Mouse (Mus musculus): ENCODE results near the gene Mier3. TPM values are rescaled to one million over a fixed set of nuclear protein-coding genes. Genes with fewer than 3 reads are reported as not detected.

Mier3 gene
- total and polyA plus RNA-seq, 2 experiments from 2014 or later: 7.6 to 11.6 TPM

DNA sequence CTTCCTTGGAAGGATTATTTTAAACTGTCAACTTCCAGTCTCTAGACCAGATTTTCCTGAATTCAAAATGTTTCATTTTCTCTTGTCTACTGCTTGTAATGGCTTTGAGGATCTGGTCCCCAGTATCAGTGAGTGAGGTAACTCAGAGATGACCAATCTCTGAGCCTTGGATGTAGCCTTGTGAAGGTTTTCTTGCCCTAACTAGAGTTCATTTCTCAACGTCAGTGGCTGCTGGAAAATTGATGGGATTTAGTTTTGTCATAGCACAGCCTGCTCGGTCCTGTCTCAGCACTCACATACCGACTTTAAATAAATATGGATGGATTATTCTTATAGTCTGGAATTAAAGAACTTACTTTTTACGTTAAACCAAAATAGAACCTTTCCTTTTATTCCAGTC is 29.8 kb downstream of the Mier3 start:
- Histone ChIP-seq H3K27me3 (ENCODE audit: control insufficient read depth, insufficient read depth, low read length) (no peaks in the 10 kb centered on the region), H3K27ac (ENCODE audit: low read depth) (no peak overlapping the region), H3K9me3 (replicated peaks; ENCODE audit: control insufficient read depth, low read length) (no peaks in the 10 kb centered on the region), H3K4me1 (ENCODE audit: control insufficient read depth, insufficient read depth) (no peaks in the 10 kb centered on the region), H3K4me3 (ENCODE audit: low read depth, low read length) (no peak overlapping the region), H3K36me3 (replicated peaks; ENCODE audit: control insufficient read depth, insufficient read depth, low read length) (peaks cover 96% of the 10 kb centered on the region), H3K4me2 (ENCODE audit: low read depth, low read length) (no peak overlapping the region), H3K9ac (replicated peaks; ENCODE audit: low read depth, low read length) (no peak overlapping the region)
- DNase-seq (ENCODE audit: low spot score) (no peak), ATAC-seq (ENCODE audit: insufficient read depth, low read depth) (no peak)
- WGBS: 91% methylated on average over 4 of the region's 4 CpGs
- no peak for TF ChIP-seq EP300 (IDR thresholded peaks at IDR 0.05; ENCODE audit: low read depth)
- TF ChIP-seq CTCF (IDR thresholded peaks at IDR 0.05; ENCODE audit: low read depth): no peak

DNA sequence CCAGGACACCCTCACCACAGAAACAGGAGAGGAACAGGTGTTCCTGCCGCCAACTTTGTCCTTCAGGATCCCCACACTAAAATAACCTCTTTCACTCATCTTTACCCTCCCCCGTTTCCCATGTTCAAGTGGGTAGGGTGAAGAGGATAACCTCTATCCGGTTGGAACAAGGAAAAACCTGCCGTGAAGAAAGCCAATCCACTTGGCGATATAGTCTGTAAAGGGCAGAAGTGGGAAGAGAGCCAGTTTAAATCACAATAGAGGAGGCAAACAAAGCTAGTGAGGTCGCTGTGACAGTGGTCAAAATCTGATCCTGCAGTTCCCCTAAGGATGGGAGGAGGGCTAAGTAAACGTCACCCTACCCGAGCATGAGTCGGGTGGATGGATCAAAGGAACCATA is 38.9 kb downstream of the Mier3 start:
- peak; percentile 8 for DNase-seq (ENCODE audit: low spot score)
- no peak for ATAC-seq (ENCODE audit: insufficient read depth, low read depth)
- Histone ChIP-seq H3K4me3 (ENCODE audit: low read depth, low read length) (no peak overlapping the region), H3K4me1 (ENCODE audit: control insufficient read depth, insufficient read depth) (peaks cover 5% of the 10 kb centered on the region), H3K27ac (ENCODE audit: low read depth) (no peak overlapping the region), H3K36me3 (replicated peaks; ENCODE audit: control insufficient read depth, insufficient read depth, low read length) (peaks cover 27% of the 10 kb centered on the region), H3K27me3 (ENCODE audit: control insufficient read depth, insufficient read depth, low read length) (no peaks in the 10 kb centered on the region), H3K9me3 (replicated peaks; ENCODE audit: control insufficient read depth, low read length) (no peaks in the 10 kb centered on the region), H3K9ac (replicated peaks; ENCODE audit: low read depth, low read length) (no peak overlapping the region), H3K4me2 (ENCODE audit: low read depth, low read length) (no peak overlapping the region)
- 46% methylated on average over 9 of the region's 9 CpGs for WGBS
- no peak for TF ChIP-seq CTCF (IDR thresholded peaks at IDR 0.05; ENCODE audit: low read depth)
- TF ChIP-seq EP300 (IDR thresholded peaks at IDR 0.05; ENCODE audit: low read depth): no peak

GRCm38 (mm10) chr13:111724811-111725164 is 44.0 kb downstream of the Mier3 start:
- peaks cover 9% of the 10 kb centered on the region for H3K9me3 ChIP-seq (replicated peaks; ENCODE audit: control insufficient read depth, low read length)
- under 1% methylated on average over 18 of the region's 18 CpGs for WGBS
- H3K4me2 ChIP-seq (ENCODE audit: low read depth, low read length): peak overlapping the region; percentile 85
- TF ChIP-seq CTCF (IDR thresholded peaks at IDR 0.05; ENCODE audit: low read depth) (no peak), EP300 (IDR thresholded peaks at IDR 0.05; ENCODE audit: low read depth) (no peak)
- H3K36me3 ChIP-seq (replicated peaks; ENCODE audit: control insufficient read depth, insufficient read depth, low read length): no peaks in the 10 kb centered on the region
- H3K27ac ChIP-seq (ENCODE audit: low read depth): peak overlapping the region; percentile 95
- H3K4me3 ChIP-seq (ENCODE audit: low read depth, low read length): peak overlapping the region; percentile 82
- DNase-seq (ENCODE audit: low spot score) (no peak), ATAC-seq (ENCODE audit: insufficient read depth, low read depth) (no peak)
- H3K27me3 ChIP-seq (ENCODE audit: control insufficient read depth, insufficient read depth, low read length): no peaks in the 10 kb centered on the region
- peak overlapping the region; percentile 70 for H3K9ac ChIP-seq (replicated peaks; ENCODE audit: low read depth, low read length)
- peaks cover 9% of the 10 kb centered on the region for H3K4me1 ChIP-seq (ENCODE audit: control insufficient read depth, insufficient read depth)

DNA sequence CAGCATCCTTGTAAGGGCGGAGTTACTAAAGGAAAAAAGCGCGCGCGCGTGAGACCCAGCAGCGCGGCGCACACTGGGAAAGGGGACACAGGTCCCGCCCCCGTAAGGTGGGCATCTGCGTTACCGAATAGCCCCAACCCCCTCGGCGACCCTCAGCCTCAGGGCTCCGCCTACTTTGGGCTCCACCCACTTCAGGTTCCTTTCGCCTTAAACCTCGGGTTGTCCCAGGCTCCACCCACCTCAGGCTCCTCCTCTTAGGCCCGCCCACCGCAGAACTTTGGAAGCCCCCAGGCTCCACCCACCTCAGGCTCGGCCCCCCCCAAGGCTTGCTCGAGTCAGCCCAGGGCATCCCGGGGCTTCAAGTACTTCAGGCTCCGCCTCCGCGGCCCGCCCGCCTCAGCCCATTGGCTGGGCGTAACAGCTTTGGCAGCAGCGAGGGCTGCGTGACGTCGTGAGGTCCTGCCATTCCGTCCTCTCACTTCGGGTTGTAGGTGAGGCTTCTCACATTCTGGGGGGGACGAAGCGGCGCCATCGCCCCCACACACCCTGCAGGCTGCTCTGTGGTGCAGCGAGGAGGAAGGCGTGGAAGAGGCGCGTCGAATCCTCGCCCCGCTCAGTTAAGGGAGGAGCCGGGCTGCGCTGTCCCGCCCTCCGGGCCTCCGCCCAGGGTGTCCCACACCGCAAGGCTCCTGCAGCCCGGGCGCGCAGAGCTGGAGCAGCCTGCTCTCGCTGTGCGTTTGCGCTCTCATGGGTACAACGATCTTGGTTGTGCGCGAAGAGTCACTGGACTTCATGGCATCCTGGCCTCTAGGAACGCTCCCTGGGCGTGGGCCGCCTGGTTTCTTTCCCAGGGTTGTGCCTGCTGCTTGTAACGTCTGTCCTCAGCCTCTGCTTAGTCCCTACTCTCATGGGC is 44.6 kb downstream of the Mier3 start:
- under 1% methylated on average over 65 of the region's 65 CpGs for WGBS
- Histone ChIP-seq H3K4me3 (ENCODE audit: low read depth, low read length) (peak overlapping the region; percentile 82), H3K9ac (replicated peaks; ENCODE audit: low read depth, low read length) (peak overlapping the region; percentile 70), H3K9me3 (replicated peaks; ENCODE audit: control insufficient read depth, low read length) (peaks cover 9% of the 10 kb centered on the region), H3K27ac (ENCODE audit: low read depth) (peak overlapping the region; percentile 95), H3K27me3 (ENCODE audit: control insufficient read depth, insufficient read depth, low read length) (no peaks in the 10 kb centered on the region), H3K4me1 (ENCODE audit: control insufficient read depth, insufficient read depth) (peaks cover 9% of the 10 kb centered on the region), H3K4me2 (ENCODE audit: low read depth, low read length) (peak overlapping the region; percentile 85), H3K36me3 (replicated peaks; ENCODE audit: control insufficient read depth, insufficient read depth, low read length) (no peaks in the 10 kb centered on the region)
- TF ChIP-seq EP300 (IDR thresholded peaks at IDR 0.05; ENCODE audit: low read depth) (no peak), CTCF (IDR thresholded peaks at IDR 0.05; ENCODE audit: low read depth) (no peak)
- DNase-seq (ENCODE audit: low spot score) (peak; percentile 98), ATAC-seq (ENCODE audit: insufficient read depth, low read depth) (peak; percentile 98)

GRCm38 (mm10) chr13:111726898-111727297 is 46.1 kb downstream of the Mier3 start:
- Histone ChIP-seq H3K9me3 (replicated peaks; ENCODE audit: control insufficient read depth, low read length) (peaks cover 9% of the 10 kb centered on the region), H3K36me3 (replicated peaks; ENCODE audit: control insufficient read depth, insufficient read depth, low read length) (no peaks in the 10 kb centered on the region), H3K4me1 (ENCODE audit: control insufficient read depth, insufficient read depth) (peaks cover 9% of the 10 kb centered on the region), H3K4me3 (ENCODE audit: low read depth, low read length) (no peak overlapping the region), H3K27ac (ENCODE audit: low read depth) (no peak overlapping the region), H3K9ac (replicated peaks; ENCODE audit: low read depth, low read length) (no peak overlapping the region), H3K27me3 (ENCODE audit: control insufficient read depth, insufficient read depth, low read length) (no peaks in the 10 kb centered on the region), H3K4me2 (ENCODE audit: low read depth, low read length) (no peak overlapping the region)
- 96% methylated on average over 5 of the region's 5 CpGs for WGBS
- no peak for DNase-seq (ENCODE audit: low spot score)
- no peak for TF ChIP-seq CTCF (IDR thresholded peaks at IDR 0.05; ENCODE audit: low read depth)
- TF ChIP-seq EP300 (IDR thresholded peaks at IDR 0.05; ENCODE audit: low read depth): no peak
- no peak for ATAC-seq (ENCODE audit: insufficient read depth, low read depth)
